Mouse (Mus musculus): ENCODE measurements around the gene Zfp607b. TPM values are rescaled to one million over a fixed set of nuclear protein-coding genes. Genes with fewer than 3 reads are reported as not detected.
A peak's percentile ranks its signal among the peaks of the same experiment; 100 is the strongest.

Gene Zfp607b
- polyA plus RNA-seq, 1 experiment: 1.6 TPM

GRCm38 (mm10) chr7:27658712-27659663, 30.2 kb upstream of the Zfp607b start:
- H3K27me3 ChIP-seq (ENCODE audit: control insufficient read depth, insufficient read depth, low read length, poor library complexity, severe bottlenecking): 0 out of 2 replicates have a peak, but pooled peaks cover 3% of the 10 kb centered on the region
- no peak overlapping the region for H3K27ac ChIP-seq (ENCODE audit: insufficient read depth, low read length)
- H3K4me1 ChIP-seq (ENCODE audit: control insufficient read depth, insufficient read depth, low read length): no peaks in the 10 kb centered on the region
- H3K9me3 ChIP-seq (replicated peaks; ENCODE audit: control insufficient read depth, insufficient read depth, low read length, poor library complexity, severe bottlenecking): no peaks in the 10 kb centered on the region
- TF ChIP-seq CTCF (IDR thresholded peaks at IDR 0.05; ENCODE audit: low read depth, low read length) (peak; percentile 42), POLR2A (IDR thresholded peaks at IDR 0.05; ENCODE audit: insufficient read depth, low read length) (no peak)
- H3K4me3 ChIP-seq (ENCODE audit: low read depth, low read length): no peak overlapping the region
- H3K9ac ChIP-seq (ENCODE audit: low read depth, poor library complexity, severe bottlenecking): no peak overlapping the region
- no peaks in the 10 kb centered on the region for H3K36me3 ChIP-seq (ENCODE audit: control insufficient read depth, insufficient read depth, low read length, poor library complexity, severe bottlenecking)

DNA sequence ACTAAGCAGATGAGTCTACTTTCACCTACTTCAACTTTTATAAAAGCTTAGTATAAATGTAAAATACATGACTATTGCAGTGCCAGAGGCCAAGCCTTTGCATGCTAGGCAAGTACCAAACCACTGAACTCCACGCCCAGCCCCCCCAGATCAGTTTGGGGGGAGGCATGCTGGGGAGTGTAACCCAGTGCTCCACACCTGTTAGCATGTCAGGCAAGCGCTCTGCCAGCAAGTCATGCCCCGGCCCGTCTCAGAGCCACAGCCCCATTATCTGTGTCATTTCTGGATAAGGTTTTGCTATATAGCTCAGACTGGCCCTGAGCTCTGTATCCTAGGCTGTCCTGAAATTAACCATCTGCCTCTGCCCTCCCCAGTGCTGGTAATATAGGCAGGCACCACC, 27.1 kb upstream of the Zfp607b start:
- no peak overlapping the region for H3K9ac ChIP-seq (ENCODE audit: low read depth, poor library complexity, severe bottlenecking)
- no peak overlapping the region for H3K4me3 ChIP-seq (ENCODE audit: low read depth, low read length)
- no peaks in the 10 kb centered on the region for H3K9me3 ChIP-seq (replicated peaks; ENCODE audit: control insufficient read depth, insufficient read depth, low read length, poor library complexity, severe bottlenecking)
- H3K27me3 ChIP-seq (ENCODE audit: control insufficient read depth, insufficient read depth, low read length, poor library complexity, severe bottlenecking): 0 out of 2 replicates have a peak, but pooled peaks cover 3% of the 10 kb centered on the region
- no peak overlapping the region for H3K27ac ChIP-seq (ENCODE audit: insufficient read depth, low read length)
- no peaks in the 10 kb centered on the region for H3K4me1 ChIP-seq (ENCODE audit: control insufficient read depth, insufficient read depth, low read length)
- TF ChIP-seq CTCF (IDR thresholded peaks at IDR 0.05; ENCODE audit: low read depth, low read length) (no peak), POLR2A (IDR thresholded peaks at IDR 0.05; ENCODE audit: insufficient read depth, low read length) (no peak)
- no peaks in the 10 kb centered on the region for H3K36me3 ChIP-seq (ENCODE audit: control insufficient read depth, insufficient read depth, low read length, poor library complexity, severe bottlenecking)

- no peaks in the 10 kb centered on the region for H3K27me3 ChIP-seq (ENCODE audit: control insufficient read depth, insufficient read depth, low read length, poor library complexity, severe bottlenecking)
- H3K9ac ChIP-seq (ENCODE audit: low read depth, poor library complexity, severe bottlenecking): peak overlapping the region; percentile 91; the same call in 1 of the 2 replicates
- H3K9me3 ChIP-seq (replicated peaks; ENCODE audit: control insufficient read depth, insufficient read depth, low read length, poor library complexity, severe bottlenecking): no peaks in the 10 kb centered on the region
- peak overlapping the region; percentile 87 for H3K4me3 ChIP-seq (ENCODE audit: low read depth, low read length)
- no peaks in the 10 kb centered on the region for H3K4me1 ChIP-seq (ENCODE audit: control insufficient read depth, insufficient read depth, low read length)
- no peak overlapping the region for H3K27ac ChIP-seq (ENCODE audit: insufficient read depth, low read length)
- no peaks in the 10 kb centered on the region for H3K36me3 ChIP-seq (ENCODE audit: control insufficient read depth, insufficient read depth, low read length, poor library complexity, severe bottlenecking)
- TF ChIP-seq POLR2A (IDR thresholded peaks at IDR 0.05; ENCODE audit: insufficient read depth, low read length) (no peak), EP300 (IDR thresholded peaks at IDR 0.05; ENCODE audit: insufficient read depth, low read depth, low read length) (no peak), CTCF (IDR thresholded peaks at IDR 0.05; ENCODE audit: low read depth, low read length) (no peak)
These were observed 16.0 kb upstream of the Zfp607b start for GRCm38 (mm10) chr7:27673064-27673574.

DNA sequence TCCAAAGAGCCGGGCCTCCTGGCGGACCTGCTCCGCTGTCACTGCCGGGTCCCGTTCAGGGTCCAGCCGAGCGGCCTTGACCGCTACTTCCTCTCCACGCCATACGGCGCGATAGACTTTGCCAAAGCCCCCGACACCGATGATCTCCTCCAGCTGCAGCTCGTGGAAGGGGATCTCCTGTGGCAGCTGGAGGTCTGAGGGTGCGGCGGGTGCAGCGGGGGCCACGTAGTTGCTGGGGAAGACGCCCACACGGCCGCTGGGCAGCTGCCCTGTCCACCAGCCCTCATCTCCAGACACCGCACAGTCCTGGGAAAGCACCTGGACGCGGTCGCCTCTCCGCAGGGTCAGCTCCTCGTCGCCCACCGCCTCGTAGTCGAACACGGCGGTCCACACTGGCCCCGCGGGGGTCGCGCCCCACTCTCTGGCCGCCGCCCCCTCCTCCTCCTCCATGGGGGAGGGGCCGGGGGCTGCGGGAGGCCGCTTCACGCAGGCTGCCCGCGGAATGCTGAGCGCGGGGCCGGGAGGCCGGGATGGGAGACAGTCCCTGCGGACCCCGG, 15.5 kb upstream of the Zfp607b start:
- no peaks in the 10 kb centered on the region for H3K9me3 ChIP-seq (replicated peaks; ENCODE audit: control insufficient read depth, insufficient read depth, low read length, poor library complexity, severe bottlenecking)

GRCm38 (mm10) chr7:27674195-27674521, 15.0 kb upstream of the Zfp607b start:
- no peaks in the 10 kb centered on the region for H3K4me1 ChIP-seq (ENCODE audit: control insufficient read depth, insufficient read depth, low read length)
- H3K4me3 ChIP-seq (ENCODE audit: low read depth, low read length): peak overlapping the region; percentile 87
- no peaks in the 10 kb centered on the region for H3K36me3 ChIP-seq (ENCODE audit: control insufficient read depth, insufficient read depth, low read length, poor library complexity, severe bottlenecking)
- TF ChIP-seq POLR2A (IDR thresholded peaks at IDR 0.05; ENCODE audit: insufficient read depth, low read length) (no peak), CTCF (IDR thresholded peaks at IDR 0.05; ENCODE audit: low read depth, low read length) (no peak)
- H3K27ac ChIP-seq (ENCODE audit: insufficient read depth, low read length): no peak overlapping the region
- no peaks in the 10 kb centered on the region for H3K27me3 ChIP-seq (ENCODE audit: control insufficient read depth, insufficient read depth, low read length, poor library complexity, severe bottlenecking)
- no peaks in the 10 kb centered on the region for H3K9me3 ChIP-seq (replicated peaks; ENCODE audit: control insufficient read depth, insufficient read depth, low read length, poor library complexity, severe bottlenecking)
- peak overlapping the region; percentile 91 for H3K9ac ChIP-seq (ENCODE audit: low read depth, poor library complexity, severe bottlenecking)

More for the DNA sequence above, 15.5 kb upstream of the Zfp607b start:
- Histone ChIP-seq H3K9ac (ENCODE audit: low read depth, poor library complexity, severe bottlenecking) (peak overlapping the region; percentile 91), H3K27ac (ENCODE audit: insufficient read depth, low read length) (no peak overlapping the region), H3K27me3 (ENCODE audit: control insufficient read depth, insufficient read depth, low read length, poor library complexity, severe bottlenecking) (no peaks in the 10 kb centered on the region), H3K4me1 (ENCODE audit: control insufficient read depth, insufficient read depth, low read length) (no peaks in the 10 kb centered on the region), H3K4me3 (ENCODE audit: low read depth, low read length) (peak overlapping the region; percentile 87), H3K36me3 (ENCODE audit: control insufficient read depth, insufficient read depth, low read length, poor library complexity, severe bottlenecking) (no peaks in the 10 kb centered on the region)
- TF ChIP-seq EP300 (IDR thresholded peaks at IDR 0.05; ENCODE audit: insufficient read depth, low read depth, low read length) (no peak), POLR2A (IDR thresholded peaks at IDR 0.05; ENCODE audit: insufficient read depth, low read length) (no peak), CTCF (IDR thresholded peaks at IDR 0.05; ENCODE audit: low read depth, low read length) (no peak)
